Mouse (Mus musculus) liver (tissue): ENCODE data around the gene Themis2.
"Not testable (repeated sequence)": the region's sequence is repeated elsewhere in the genome, so short reads cannot be mapped to it uniquely, and the experiment has no call there.

Source experiments
- DNase-seq: peaks from one replicate; pipeline ENCODE4 v3.0.0-alpha.2; 2020; ENCODE audit warnings: mixed read lengths

The Themis2 gene

DNA sequence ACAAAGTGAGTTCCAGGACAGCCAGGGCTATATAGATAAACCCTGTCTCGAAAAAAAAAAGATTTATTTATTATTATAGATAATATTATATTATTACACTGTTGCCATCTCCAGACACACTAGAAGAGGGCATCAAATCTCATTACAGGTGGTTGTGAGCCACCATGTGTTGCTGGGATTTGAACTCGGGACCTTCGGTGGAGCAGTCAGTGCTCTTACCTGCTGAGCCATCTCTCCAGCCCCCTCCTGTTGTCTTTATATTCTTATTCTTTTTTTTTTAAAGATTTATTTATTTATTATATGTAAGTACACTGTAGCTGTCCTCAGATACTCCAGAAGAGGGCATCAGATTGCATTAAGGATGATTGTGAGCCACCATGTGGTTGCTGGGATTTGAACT lies 2.5 kb upstream of the Themis2 start:
- DNase-seq: not testable (repeated sequence)

DNA sequence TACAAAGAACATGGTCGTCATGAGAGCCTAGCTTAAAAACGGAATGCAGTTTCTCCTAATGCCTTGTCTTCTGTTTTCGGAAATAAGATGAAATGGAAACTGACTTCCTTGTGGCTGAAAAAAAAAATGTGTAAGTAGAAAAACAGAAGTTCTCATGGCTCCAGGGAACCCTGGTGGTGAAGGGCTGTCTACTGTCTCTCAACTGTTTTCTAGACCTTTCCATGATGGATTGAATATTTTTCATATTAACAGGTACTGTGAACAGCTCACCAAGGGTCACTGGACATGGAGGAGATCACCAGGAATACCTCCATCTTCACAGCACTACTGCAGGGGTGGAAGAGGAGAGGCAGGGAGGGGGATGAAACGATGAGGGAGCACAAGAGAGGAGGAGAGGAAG lies 1.8 kb upstream of the Themis2 start:
- DNase-seq: no peak

DNA sequence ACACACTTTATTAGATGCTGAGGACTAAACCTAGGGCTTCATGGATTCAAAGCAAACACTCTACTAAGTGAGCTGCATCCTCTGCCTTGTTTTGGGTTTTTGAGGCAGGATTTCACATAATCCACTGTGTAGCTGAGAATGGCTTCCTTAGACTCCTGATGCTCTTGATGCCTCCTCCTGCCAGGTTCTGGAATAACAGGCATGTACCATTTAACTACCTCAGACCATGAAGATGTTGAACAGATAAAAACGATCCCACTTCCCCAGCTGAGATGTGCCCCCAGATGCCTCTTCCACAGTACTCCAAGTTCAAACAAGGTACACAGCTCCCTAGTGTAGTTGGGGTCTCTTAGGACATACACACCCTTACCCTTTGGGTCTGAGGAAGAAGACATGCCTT lies 1.3 kb upstream of the Themis2 start:
- no peak for DNase-seq

DNA sequence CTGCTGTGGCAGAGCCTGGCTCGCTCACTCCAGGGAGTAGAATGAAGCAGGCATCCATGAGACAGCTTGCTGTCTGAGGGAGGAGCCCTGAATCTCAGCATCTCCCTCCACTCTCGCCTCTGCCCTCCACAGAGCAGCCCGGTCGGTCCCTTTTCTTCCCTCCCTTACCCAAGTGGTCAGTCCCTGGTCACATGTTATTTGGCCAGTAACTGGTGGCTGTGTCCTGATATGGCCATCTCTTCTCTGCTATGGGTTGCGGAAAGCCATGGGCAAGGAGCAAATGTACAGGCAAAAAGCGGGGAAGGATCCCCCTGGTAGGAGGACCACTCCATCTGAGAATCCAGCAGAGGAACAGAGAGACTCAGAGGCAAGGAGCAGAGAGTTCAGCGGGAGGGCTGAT lies 1.0 kb downstream of the Themis2 start:
- no peak for DNase-seq

DNA sequence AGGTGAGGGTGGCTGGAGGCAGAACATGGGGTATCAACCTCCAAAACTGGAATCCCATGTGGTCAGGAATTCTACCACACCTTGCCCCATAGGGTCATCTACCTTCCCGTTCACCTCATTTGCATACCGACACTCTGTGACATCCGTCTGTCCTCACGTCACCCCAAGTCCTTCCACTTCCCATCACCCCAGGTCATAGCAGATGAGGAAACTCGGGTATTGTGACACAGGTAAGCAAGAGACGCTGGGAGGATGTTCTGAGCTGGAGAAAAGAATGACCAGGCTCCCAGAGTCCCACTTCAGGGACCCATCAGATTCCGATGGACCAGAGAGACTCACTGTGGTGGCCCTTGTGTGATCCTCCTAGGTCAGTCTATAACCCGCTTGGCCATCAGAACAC lies 1.4 kb downstream of the Themis2 start:
- no peak for DNase-seq

DNA sequence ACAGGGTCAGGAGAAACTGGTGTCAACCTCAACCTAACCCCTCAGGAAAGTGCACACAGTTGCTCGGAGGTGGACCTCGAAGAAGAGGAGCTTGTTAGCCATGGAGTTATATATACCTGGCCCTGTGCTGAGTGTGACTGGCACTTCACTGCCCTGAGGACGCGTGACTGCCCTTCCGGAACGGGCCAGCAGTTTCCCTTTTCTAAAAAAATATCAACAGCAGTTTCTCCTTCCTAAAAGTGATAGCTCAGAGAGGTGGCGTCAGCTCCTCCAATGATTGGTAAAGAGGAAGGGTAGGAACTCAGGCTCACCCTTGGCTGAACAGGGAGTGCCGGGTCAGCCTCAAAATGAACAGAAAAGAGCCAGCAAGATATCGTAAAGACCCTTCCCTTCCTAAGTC lies 2.2 kb downstream of the Themis2 start:
- DNase-seq: no peak

DNA sequence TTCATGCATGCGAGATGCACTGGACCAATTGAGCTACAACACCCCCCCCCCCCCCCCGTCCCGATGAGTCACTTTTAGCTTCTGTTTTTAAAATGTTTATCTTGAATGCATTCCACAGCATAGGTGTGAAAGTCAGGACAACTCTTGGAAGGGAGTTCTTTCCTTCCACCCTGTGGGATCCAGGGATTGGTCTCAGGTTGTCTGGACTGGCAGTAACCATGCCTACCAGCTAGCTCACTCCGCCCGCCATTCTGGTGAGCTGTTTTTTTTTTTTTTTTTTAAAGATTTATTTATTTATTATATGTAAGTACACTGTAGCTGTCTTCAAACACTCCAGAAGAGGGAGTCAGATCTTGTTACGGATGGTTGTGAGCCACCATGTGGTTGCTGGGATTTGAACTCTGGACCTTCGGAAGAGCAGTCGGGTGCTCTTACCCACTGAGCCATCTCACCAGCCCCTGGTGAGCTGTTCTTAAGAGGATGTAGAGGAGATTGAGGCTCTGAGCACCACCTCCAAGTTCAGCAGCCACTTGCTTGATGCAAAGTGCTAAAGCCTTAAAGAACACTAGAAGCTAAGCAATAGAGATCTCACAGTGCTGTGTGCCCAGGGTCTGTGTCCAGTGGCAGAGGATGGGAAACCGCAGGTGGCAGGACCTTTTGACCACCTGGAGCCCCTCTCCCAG lies 2.7 kb downstream of the Themis2 start:
- DNase-seq: not testable (repeated sequence)

DNA sequence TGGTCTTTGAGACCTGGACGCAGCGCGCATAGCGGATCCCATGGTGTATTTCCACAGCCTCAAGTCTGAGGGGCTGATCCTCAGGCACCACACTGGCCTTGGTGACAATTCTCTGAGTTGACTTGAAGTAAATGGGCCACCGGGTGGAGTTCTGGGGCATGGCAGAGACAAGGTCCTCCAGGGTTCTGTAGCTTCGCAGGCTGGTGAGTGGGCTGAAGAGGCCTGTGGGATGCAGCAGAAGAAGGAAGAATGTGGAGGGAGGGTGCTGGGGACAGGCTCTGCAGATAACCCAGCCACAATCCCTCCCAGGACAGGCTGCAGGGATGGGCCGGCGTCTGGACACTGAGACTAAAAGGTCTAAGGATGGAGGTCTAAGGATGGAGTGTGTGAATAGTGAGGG lies 6.5 kb downstream of the Themis2 start:
- no peak for DNase-seq

DNA sequence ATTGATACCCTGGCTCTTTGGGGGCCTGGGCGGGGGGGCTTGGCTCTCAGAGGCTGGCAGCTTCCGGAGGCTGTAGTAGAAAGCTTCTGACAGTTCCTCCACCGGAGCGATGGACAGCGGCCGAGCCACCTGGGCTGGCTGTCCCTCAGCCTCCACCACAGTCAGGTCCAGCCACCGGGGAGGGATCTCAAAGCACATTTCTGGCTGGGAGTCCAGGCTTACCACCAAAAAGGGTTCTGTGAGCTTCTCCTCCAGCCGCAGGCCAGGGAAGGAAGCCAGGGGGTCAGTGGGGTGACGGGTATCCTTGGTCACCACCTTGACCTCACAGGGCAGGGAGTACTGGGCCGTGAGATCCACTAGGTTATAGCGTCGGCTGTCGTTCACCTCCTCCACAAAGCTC lies 11.0 kb downstream of the Themis2 start:
- no peak for DNase-seq

DNA sequence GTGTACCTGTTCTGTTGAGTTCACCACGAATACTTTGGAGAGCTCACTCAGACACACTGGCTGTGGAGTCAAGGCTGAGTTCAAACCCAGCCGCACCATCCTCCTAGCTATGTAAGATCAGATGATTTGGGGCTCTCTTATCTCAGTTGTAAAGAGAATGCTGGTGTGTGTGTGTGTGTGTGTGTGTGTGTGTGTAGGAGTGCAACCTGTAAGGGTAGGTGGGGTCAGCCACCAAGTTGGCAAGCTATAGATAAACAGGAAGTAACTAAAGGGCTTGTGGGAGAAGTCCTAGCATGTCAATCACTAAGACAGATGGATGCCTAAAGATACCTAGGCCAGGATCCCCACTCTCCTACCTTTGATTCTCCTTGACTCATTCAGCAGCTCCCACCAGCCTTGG lies 12.5 kb downstream of the Themis2 start:
- no peak for DNase-seq

DNA sequence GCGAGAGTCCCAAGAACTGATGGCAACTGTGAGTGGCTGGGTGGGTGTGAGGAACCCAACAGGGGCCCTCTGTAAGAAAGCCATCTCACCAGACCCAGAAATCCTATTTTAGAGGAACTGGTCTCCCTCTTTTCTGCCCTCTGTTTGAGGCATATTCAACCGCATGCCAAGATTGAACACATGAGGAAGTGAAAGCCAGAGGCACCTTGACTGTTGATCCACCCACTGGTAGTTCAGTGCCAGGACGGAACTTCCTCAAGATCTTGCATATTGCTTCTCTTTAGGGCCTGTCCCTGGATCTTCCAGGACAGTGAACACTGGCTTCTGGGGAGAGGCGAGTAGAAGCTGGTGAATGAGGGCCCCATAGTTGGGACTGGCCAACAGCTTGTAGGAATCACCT lies 15.9 kb downstream of the Themis2 start:
- DNase-seq: no peak

DNA sequence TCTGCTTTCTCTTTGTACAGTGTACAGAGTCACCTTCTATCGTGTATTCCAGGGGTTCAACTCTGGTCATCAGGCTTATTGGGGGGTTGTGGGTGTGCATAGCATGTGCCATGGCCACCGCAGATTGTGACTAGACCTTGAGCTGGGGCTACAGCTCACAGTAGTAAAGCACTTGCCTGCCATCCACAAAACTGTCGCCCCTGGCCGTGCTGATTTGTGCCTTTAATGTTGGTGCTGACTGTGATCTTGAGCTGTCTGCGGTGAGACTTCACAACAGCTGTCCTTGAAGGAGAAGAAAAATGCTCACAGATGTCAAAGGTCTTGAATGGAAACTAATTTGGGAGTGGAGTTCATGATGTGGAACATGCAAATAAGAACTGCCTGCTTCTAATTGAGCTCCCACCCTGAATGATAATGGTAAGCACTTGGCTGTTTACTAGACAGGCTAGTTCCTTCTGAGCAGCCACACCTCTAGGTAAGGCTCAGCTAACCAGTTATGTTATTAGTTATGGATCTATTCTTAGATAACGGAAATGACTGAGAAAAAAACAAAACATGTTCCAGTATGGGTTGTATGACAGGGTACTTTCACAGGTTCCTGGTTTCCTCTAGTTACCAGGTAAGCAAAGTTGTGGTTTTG lies 17.5 kb downstream of the Themis2 start:
- DNase-seq: no peak

DNA sequence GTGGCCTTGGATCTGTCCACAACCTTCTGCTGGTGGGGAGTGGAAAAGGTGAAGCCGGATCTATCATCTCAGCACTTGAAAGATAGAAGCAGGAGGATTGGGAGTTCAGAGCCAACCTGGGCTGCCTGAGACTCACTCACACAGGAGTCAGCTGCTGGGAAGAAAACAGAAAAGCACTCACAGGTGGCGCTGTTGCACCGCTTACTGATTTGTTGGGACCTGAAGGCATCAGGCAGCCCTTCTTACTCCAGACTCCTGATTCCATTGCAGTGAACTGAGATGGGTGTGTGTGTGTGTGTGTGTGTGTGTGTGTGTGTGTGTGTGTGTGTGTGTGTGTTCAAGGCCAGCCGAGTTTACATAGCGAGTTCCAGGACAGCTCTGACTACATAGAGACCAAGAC lies 19.4 kb downstream of the Themis2 start:
- peak; percentile 68 for DNase-seq

DNA sequence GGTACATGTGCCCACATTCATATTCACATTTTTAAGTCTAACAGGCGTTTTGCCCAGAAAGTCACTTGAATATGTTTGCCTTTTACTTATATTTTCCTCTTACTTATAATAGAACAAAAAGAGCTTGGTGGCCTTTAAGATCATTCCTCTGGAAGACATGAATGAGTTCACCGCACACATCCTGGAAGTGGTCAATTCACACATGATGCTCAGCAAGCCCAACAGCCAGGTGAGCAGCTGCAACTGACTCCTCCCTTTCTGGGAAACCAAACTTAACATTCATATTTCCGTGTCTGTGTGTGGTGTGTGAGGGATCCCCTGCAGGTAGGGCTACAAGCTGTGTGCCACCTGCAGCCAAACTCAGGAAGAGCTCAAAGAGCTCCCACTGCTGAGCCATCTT lies 21.3 kb downstream of the Themis2 start:
- DNase-seq: no peak

DNA sequence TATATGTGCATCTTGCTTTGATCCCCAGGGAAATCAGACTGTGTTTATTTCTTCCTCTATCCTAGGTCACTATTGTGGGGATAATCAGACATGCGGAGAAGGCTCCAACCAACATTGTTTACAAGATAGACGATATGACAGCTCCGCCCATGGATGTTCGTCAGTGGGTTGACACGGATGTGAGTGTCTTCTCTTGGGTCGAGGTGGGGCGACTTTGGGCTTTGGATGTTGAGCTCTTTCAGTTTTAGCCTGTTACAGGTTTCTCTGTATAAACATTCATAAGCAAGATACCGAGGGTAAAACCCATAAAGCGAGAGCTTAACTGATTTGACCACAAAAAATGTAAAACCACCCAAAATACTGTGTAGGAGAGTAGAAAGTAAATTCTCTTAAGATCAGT lies 24.4 kb downstream of the Themis2 start:
- no peak for DNase-seq

DNA sequence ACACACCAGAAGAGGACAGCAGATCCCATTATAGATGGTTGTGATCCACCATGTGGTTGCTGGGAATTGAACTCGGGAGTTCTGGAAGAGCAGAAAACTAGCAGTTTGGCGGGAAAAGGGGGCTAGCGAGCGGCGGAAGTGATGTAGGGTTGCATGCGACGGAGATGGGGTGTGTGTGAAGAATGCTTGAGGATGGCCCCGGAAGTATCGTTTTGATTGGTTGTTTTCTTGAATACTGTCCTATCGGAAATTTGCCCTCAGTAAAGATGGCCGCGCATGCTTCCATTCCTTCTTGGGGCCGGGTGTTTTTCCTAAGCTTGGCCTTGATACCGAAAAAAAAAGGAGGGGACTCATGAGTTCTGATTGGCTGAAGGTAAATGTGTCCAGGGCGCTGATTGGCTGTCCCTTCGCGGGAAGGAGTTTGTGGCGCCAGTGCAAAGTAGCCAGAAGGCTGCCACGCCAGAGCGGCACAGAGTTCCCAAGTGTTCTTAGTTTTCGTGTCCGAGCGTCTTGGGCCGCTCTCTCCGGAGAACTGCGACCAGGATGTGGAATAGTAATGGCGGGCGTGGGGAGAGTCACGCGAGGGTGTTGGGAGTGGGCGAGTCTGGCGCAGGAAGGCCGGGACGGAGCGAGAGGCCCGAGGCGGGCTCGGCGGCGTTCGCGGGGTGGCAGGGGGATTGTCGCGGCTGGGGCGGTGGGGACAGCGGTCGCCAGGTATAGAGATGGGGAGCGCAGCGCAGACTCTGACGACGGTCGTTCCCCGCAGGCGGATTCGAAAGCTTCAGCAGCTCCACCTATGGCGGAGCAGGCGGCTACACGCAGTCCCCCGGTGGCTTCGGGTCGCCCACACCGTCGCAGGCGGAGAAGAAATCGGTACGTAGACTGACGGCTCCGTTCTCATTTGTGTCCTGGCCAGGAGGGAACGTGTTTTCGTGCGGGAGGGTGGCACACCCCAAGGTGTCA lies 28.0 kb downstream of the Themis2 start, which contains the start of gene Rpa2:
Gene Rpa2 (plus strand): TSS at position 419 of the 963 bp plus-strand sequence.
- peak; percentile 96 for DNase-seq

DNA sequence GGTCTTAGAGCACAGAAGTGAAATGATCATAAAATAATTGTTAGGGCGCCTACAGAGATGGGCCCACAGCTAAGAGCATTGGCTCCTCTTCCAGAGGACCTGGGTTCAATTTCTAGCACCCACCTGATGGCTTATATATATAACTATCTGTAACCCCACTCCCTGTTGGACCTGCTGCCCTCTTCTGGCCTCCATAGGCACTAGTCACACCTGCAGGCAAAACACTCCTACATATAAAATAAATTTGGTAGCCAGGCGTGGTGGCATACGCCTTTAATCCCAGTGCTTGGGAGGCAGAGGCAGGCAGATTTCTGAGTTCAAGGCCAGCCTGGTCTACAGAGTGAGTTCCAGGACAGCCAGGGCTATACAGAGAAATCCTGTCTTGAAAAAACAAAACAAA lies 33.1 kb downstream of the Themis2 start:
- not testable (repeated sequence) for DNase-seq

DNA sequence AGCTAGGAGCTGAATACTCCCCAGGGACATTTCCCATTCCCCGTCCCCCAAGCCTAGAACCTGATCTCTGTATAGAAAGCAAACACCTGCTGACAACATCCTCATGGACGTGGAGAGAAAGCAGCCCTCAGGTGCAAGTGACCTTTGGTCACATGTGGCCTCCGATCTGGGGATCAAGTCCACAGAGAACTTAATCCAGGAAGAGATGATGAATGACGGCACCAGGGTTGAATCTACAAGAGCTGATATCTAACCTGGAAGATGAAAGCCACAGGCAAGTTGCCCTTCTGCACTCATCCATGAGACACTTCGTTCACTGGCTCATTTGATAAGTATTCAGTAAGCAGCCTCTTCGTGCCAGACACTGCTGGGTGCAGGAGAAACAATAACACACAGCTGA lies 33.6 kb downstream of the Themis2 start:
- DNase-seq: no peak

DNA sequence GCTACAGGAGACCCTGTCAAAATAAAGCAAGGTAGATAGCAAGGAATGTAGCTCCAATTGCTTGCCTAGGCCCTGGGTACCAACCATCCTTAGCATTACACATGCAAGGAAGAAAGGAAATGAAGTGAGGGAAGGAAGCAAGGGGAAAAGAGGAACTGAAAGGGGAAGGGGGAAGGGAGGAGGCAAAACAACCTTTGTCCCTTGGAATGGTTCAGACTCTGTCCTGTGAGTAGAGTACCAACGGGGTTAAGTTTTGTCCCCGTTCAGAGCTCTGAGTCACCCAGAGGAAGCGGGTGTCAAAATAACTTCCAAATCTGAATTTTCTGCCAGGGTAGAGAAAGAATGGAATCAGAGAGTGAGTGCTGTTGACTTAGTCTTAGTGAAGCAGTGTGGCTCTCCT lies 35.9 kb downstream of the Themis2 start:
- DNase-seq: no peak

DNA sequence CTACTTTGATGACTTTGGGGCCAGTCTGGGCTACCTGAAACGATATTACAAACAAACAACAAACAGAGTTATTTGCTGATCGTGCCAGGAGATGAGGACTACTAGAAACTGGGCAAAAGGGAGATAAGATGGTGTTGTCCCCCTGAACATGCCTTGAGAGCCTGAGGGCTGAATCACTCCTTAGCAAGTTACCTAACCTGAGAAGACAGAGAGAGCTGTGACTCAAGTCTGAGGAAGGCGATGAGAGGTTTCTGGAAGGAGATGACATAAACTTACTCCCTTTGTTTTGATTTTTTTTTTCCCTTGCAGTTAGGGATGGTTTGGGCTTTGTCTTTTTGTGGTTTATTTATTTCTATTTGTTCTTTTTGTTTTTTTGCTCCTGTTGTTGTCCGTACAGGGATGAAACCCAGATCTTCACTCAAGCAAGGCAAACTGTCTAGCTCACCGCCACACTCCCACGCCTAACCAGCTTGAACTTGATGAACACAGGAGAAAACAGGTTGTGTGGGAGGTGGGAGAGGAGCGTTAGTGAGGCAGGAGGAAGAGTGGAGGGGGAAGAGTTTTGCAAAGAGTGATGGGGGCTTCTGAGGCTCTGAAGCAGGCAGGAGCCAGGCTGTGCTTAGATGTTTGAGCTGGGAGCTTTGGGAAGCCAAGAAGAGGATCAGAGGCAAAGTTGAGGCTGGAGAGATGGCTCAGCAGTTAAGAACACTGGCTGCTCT lies 38.4 kb downstream of the Themis2 start:
- no peak for DNase-seq

DNA sequence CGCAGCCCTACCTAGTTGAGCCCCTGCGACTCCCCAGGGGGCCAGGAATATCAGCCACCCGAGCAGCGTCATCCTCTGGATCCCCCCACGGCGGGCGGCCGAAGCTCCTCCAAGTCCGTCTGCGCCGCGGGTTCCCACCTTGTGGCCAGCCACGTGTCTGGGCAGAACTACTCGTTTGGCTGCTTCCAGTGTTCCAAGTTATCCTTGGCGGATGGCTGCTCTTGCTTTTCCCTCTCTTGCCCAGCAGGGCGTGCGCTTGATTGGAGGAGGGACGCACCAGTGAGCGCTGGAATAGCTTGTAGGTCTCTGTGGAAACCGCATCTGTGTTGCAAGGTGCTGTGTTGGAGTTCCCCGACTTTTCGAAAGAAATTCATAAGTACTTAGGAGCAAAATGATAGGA lies 39.2 kb downstream of the Themis2 start, which contains the start of gene Smpdl3b:
Gene Smpdl3b (minus strand): TSS at position 279 of the 400 bp plus-strand sequence.
- peak; percentile 51 for DNase-seq

DNA sequence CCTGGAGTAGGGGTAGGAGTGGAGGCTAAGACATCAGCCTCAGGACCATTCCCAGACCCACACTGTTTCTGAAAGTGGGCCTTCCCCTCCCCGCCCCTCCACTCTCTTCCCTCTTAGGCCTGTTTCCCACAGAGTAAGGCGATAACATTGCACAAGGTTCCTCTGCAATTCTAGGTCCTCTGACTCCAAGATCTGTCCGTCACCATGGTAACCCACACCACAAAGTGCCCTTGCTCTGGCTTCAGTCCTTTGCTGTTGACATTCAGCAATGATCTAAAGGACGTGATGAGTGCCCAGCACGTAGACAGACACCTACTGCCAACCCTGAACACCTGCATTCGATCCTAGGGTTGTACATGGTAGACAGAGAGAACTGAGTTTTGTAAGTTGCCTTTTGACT lies 43.2 kb downstream of the Themis2 start:
- no peak for DNase-seq
